Mouse (Mus musculus) liver, embryonic 14.5 days (tissue): ENCODE results near the gene Prpf8.

ENCODE experiments used
- CTCF ChIP-seq: IDR thresholded peaks from 2 replicates; pipeline ENCODE4 v1.5.1; 2016; ENCODE audit warnings: antibody characterized with exemption, low read depth, control low read depth
- EP300 ChIP-seq: IDR thresholded peaks from 2 replicates; pipeline ENCODE4 v1.6.1; 2016; ENCODE audit warnings: antibody characterized with exemption, low read depth

- TF ChIP-seq CTCF: no peak
- TF ChIP-seq EP300: no peak
Observed at GRCm38 (mm10) chr11:75515186-75515585, 28.6 kb downstream of the Prpf8 start.
